Mouse (Mus musculus) liver, adult 2 months (tissue): ENCODE results near the gene Lypla2. TPM values are rescaled to one million over a fixed set of nuclear protein-coding genes. Genes with fewer than 3 reads are reported as not detected.
"Not testable (repeated sequence)": the region's sequence is repeated elsewhere in the genome, so short reads cannot be mapped to it uniquely, and the experiment has no call there.

Experiments used
- DNase-seq: peaks from one replicate; pipeline ENCODE4 v3.0.0-alpha.2; 2011; ENCODE audit warnings: low read depth, low spot score; ENCODE audit errors: extremely low read depth
- H3K27ac ChIP-seq: fragments of 200-500 bp; replicated peaks from 2 replicates; pipeline ENCODE4 v1.5.1; 2012; ENCODE audit warnings: low read depth, mild to moderate bottlenecking, control low read depth, inconsistent platforms, low read length; ENCODE audit not compliant: insufficient read depth
- H3K27me3 ChIP-seq: fragments of 200-500 bp; 2 replicates; pipeline ENCODE4 v1.6.1; 2012; ENCODE audit warnings: mild to moderate bottlenecking, moderate library complexity, low read length, inconsistent platforms; ENCODE audit not compliant: control insufficient read depth, insufficient read depth
- H3K36me3 ChIP-seq: fragments of 200-500 bp; 2 replicates; pipeline ENCODE4 v1.6.1; 2012; ENCODE audit warnings: low read length, inconsistent platforms; ENCODE audit not compliant: control insufficient read depth, insufficient read depth
- H3K4me1 ChIP-seq: fragments of 200-500 bp; 2 replicates; pipeline ENCODE4 v1.6.1; 2011; ENCODE audit warnings: low read length; ENCODE audit not compliant: control insufficient read depth, insufficient read depth
- H3K4me3 ChIP-seq: fragments of 200-500 bp; 2 replicates; pipeline ENCODE4 v1.5.1; 2011; ENCODE audit warnings: low read depth, mild to moderate bottlenecking, control low read depth, low read length, moderate library complexity; ENCODE audit not compliant: insufficient read depth
- H3K79me2 ChIP-seq: fragments of 200-500 bp; 2 replicates; pipeline ENCODE4 v1.6.1; 2012; ENCODE audit warnings: inconsistent platforms, mild to moderate bottlenecking, low read length, moderate library complexity; ENCODE audit not compliant: control insufficient read depth, insufficient read depth
- H3K9ac ChIP-seq: fragments of 200-500 bp; 2 replicates; pipeline ENCODE4 v1.6.1; 2012; ENCODE audit warnings: low read depth, mild to moderate bottlenecking, control low read depth, inconsistent platforms, low read length
- CTCF ChIP-seq: fragments of 200-500 bp; IDR thresholded peaks from 2 replicates; pipeline ENCODE4 v1.5.1; 2011; ENCODE audit warnings: low read depth, low read length, control low read depth
- POLR2A ChIP-seq: fragments of 200-500 bp; IDR thresholded peaks from 2 replicates; pipeline ENCODE4 v1.6.1; 2011; ENCODE audit warnings: low read length, control low read depth; ENCODE audit not compliant: insufficient read depth; ENCODE audit errors: extremely low read depth
- WGBS: fragments of 180-500 bp; shearing (Covaris S2); methylation state at CpG from one replicate; pipeline ENCODE4 v1.1.7; 2018; 5-methylcytosine and 5-hydroxymethylcytosine counted together
- polyA plus RNA-seq: library from polyadenylated mRNA; depleted of rRNA; stranded (reverse); fragments of >200 nt; gene quantifications from 2 replicates; pipeline ENCODE4 v1.2.3, GENCODE M21; 2012
- total RNA-seq: library from RNA; depleted of rRNA; stranded (reverse); fragments of >200 nt; gene quantifications from 2 replicates; pipeline ENCODE4 v1.2.3, GENCODE M21; 2014

Gene Lypla2
- total and polyA plus RNA-seq, 2 experiments = 21.8 to 116 TPM

DNA sequence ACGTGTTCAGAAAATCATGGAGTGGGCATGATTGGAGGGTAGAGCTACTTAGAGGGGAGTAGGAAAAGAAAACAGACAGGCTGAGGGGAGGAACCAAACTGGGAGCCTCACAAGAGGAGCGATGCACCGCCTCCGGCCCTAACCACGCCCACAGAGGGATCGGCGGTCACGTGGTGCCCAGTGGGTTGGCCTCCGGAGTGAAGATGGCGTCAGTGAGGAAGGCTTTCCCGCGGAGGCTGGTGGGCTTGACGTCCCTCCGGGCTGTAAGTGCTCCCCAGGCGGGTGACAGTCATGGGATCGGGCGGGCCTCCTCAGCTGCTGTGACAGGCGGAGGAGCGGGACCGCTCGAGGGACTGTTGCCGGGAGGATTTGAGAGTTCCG, 26.2 kb downstream of the Lypla2 start, which contains the start of gene Hmgcl:
Gene Hmgcl, plus strand, starts transcription at position 171 of the 381 bp plus-strand sequence.
- no peaks in the 10 kb centered on the region for H3K27me3 ChIP-seq
- H3K4me3 ChIP-seq = peak within 1 kb of the TSS; percentile 61
- H3K27ac ChIP-seq = peak within 1 kb of the TSS; percentile 68
- DNase-seq = peak; percentile 77
- peak; percentile 94 for TF ChIP-seq POLR2A
- no peak for TF ChIP-seq CTCF
- peak within 1 kb of the TSS; percentile 85 for H3K9ac ChIP-seq
- H3K4me1 ChIP-seq = peaks cover 20% of the 10 kb centered on the region
- peaks cover 8% of the 10 kb centered on the region; the same call in 1 of the 2 replicates for H3K79me2 ChIP-seq
- WGBS = under 1% methylated on average over 23 of the region's 23 CpGs
- no peaks in the 10 kb centered on the region; the same call in 1 of the 2 replicates for H3K36me3 ChIP-seq

DNA sequence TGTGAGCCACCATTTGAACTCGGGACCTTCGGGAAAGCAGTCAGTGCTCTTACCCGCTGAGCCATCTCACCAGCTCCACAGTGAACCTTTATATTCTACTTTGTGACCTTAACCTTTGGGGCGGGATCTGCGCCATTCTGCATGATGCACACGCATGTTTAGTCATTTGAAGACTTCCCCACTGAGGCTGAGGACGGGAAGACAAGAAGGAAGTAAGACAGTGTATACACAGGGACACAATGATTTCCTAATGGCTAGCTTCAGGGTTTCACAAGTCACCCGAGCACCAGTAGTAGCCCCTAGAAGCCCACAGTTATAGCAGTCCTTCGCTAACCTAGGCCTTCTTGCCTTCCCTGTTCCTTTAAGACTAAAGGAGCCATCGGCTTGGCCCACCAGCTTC, 26.7 kb downstream of the Lypla2 start:
- Histone ChIP-seq H3K9ac (peak overlapping the region; percentile 15; the same call in 1 of the 2 replicates), H3K4me3 (no peak overlapping the region), H3K4me1 (peaks cover 20% of the 10 kb centered on the region), H3K27me3 (no peaks in the 10 kb centered on the region), H3K36me3 (no peaks in the 10 kb centered on the region), H3K79me2 (peaks cover 8% of the 10 kb centered on the region; the same call in 1 of the 2 replicates), H3K27ac (peak overlapping the region; percentile 18)
- no peak for DNase-seq
- no peak for TF ChIP-seq CTCF
- no peak for TF ChIP-seq POLR2A
- WGBS = 78% methylated on average over 10 of the region's 10 CpGs

- WGBS = 63% methylated on average over 4 of the region's 4 CpGs
- Histone ChIP-seq H3K4me1 (peaks cover 6% of the 10 kb centered on the region), H3K4me3 (no peak overlapping the region), H3K79me2 (peaks cover 8% of the 10 kb centered on the region; the same call in 1 of the 2 replicates), H3K9ac (no peak overlapping the region), H3K36me3 (peaks cover 1% of the 10 kb centered on the region; the same call in 1 of the 2 replicates), H3K27ac (peak overlapping the region; percentile 15), H3K27me3 (no peaks in the 10 kb centered on the region)
- DNase-seq = no peak
- TF ChIP-seq POLR2A = no peak
- no peak for TF ChIP-seq CTCF
These were observed 29.0 kb downstream of the Lypla2 start for GRCm38 (mm10) chr4:135943389-135943788.

DNA sequence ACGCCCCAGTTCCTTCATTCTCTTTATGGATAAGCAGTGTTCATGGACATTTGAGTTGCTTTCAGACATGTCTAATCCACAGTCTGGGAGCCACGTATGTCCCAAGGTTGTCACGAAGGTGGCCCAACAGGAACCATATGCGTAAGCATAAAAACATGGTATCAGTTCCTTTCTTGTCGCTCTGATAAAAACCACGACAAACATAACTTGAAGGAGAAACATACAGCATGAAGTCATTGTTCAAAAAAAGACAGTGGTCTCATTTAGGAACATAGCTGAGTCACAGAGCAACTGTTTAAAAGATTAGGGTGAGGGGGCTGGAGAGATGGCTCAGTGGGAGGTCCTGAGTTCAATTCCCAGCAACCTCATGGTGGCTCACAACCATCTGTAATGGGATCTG, 30.2 kb downstream of the Lypla2 start:
- H3K27me3 ChIP-seq = no peaks in the 10 kb centered on the region
- no peaks in the 10 kb centered on the region for H3K4me1 ChIP-seq
- no peak overlapping the region for H3K27ac ChIP-seq
- peaks cover 6% of the 10 kb centered on the region; the same call in 1 of the 2 replicates for H3K79me2 ChIP-seq
- no peak overlapping the region for H3K4me3 ChIP-seq
- H3K36me3 ChIP-seq = peaks cover 6% of the 10 kb centered on the region; the same call in 1 of the 2 replicates
- no peak for TF ChIP-seq CTCF
- no peak for TF ChIP-seq POLR2A
- no peak overlapping the region for H3K9ac ChIP-seq
- no peak for DNase-seq
- WGBS = 75% methylated on average over 6 of the region's 6 CpGs

DNA sequence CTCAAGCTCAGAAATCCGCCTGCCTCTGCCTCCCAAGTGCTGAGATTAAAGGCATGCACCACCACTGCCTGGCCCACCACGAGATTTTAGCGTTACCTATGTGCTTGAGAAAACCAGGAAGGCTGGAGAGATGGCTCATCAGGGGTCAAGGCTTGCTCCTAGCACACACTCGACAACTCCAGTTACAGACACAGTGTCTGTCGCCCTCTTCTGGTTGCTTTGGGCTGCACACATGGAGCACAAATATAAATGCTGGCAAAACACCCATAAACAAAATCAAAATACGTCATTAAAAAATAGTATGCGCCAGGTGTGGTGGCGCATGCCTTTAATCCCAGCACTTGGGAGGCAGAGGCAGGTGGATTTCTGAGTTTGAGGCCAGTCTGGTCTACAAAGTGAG, 31.4 kb downstream of the Lypla2 start:
- H3K9ac ChIP-seq, DNase-seq, H3K36me3 ChIP-seq, H3K27me3 ChIP-seq, H3K79me2 ChIP-seq, H3K4me1 ChIP-seq, H3K4me3 ChIP-seq, H3K27ac ChIP-seq: not testable (repeated sequence)
- peak; percentile 58 for TF ChIP-seq CTCF
- whole genome bisulfite sequencing = 88% methylated on average over 8 of the region's 8 CpGs

GRCm38 (mm10) chr4:135938858-135939257, 33.6 kb downstream of the Lypla2 start:
- WGBS = 77% methylated on average over 7 of the region's 7 CpGs
- no peak overlapping the region for H3K9ac ChIP-seq
- DNase-seq = no peak
- H3K79me2 ChIP-seq = no peaks in the 10 kb centered on the region
- TF ChIP-seq POLR2A = no peak
- TF ChIP-seq CTCF = no peak
- no peak overlapping the region for H3K27ac ChIP-seq
- H3K4me1 ChIP-seq = no peaks in the 10 kb centered on the region
- peaks cover 11% of the 10 kb centered on the region; the same call in 1 of the 2 replicates for H3K36me3 ChIP-seq
- no peaks in the 10 kb centered on the region for H3K27me3 ChIP-seq
- no peak overlapping the region for H3K4me3 ChIP-seq
